Mouse (Mus musculus): Measurements from ENCODE around the gene Zfp931.
"Not testable (repeated sequence)": the region's sequence is repeated elsewhere in the genome, so short reads cannot be mapped to it uniquely, and the experiment has no call there.

The Zfp931 gene

GRCm38 (mm10) chr2:178078166-178078717 lies at the start of gene Zfp931:
Zfp931 (minus strand) TSS chr2:178078476.
- not testable (repeated sequence) for DNase-seq

- DNase-seq, result no peak
Measured at GRCm38 (mm10) chr2:178126041-178126820, 48.0 kb upstream of the Zfp931 start.

- DNase-seq, result no peak
Measured at GRCm38 (mm10) chr2:178125427-178125826, 47.2 kb upstream of the Zfp931 start.

- no peak for DNase-seq
Measured at GRCm38 (mm10) chr2:178123466-178123865, 45.2 kb upstream of the Zfp931 start.

GRCm38 (mm10) chr2:178121946-178122665 lies 43.8 kb upstream of the Zfp931 start:
- no peak for DNase-seq

GRCm38 (mm10) chr2:178121375-178121688 lies 43.1 kb upstream of the Zfp931 start:
- no peak for DNase-seq

GRCm38 (mm10) chr2:178120651-178121374 lies 42.5 kb upstream of the Zfp931 start:
- no peak for DNase-seq

GRCm38 (mm10) chr2:178120356-178120645 lies 42.0 kb upstream of the Zfp931 start:
- no peak for DNase-seq

- DNase-seq, result no peak
Measured at GRCm38 (mm10) chr2:178119561-178120355, 41.5 kb upstream of the Zfp931 start.

- no peak for DNase-seq
Measured at GRCm38 (mm10) chr2:178118801-178119560, 40.7 kb upstream of the Zfp931 start, which contains the start of gene Phactr3. Phactr3 (plus strand) TSS chr2:178118975.

GRCm38 (mm10) chr2:178117946-178118345 lies 39.7 kb upstream of the Zfp931 start:
- DNase-seq, result peak; percentile 16

GRCm38 (mm10) chr2:178101957-178102356 lies 23.7 kb upstream of the Zfp931 start:
- DNase-seq, result peak; percentile 26

GRCm38 (mm10) chr2:178098021-178098420 lies 19.7 kb upstream of the Zfp931 start:
- DNase-seq, result peak; percentile 57

GRCm38 (mm10) chr2:178089586-178089985 lies 11.3 kb upstream of the Zfp931 start:
- no peak for DNase-seq

- peak; percentile 72 for DNase-seq
Measured at GRCm38 (mm10) chr2:178058195-178058594, 20.1 kb downstream of the Zfp931 start.

- not testable (repeated sequence) for DNase-seq
Measured at GRCm38 (mm10) chr2:178027601-178028000, 50.7 kb downstream of the Zfp931 start.

GRCm38 (mm10) chr2:178023861-178024260 lies 54.4 kb downstream of the Zfp931 start:
- DNase-seq, result not testable (repeated sequence)

GRCm38 (mm10) chr2:178023011-178023611 lies 55.2 kb downstream of the Zfp931 start, which contains the start of gene Zfp971:
Zfp971 (plus strand) TSS chr2:178023284.
- DNase-seq, result peak; percentile 24

GRCm38 (mm10) chr2:178020773-178021172 lies 57.5 kb downstream of the Zfp931 start:
- DNase-seq, result not testable (repeated sequence)

GRCm38 (mm10) chr2:178019486-178019885 lies 58.8 kb downstream of the Zfp931 start:
- not testable (repeated sequence) for DNase-seq
